Mouse (Mus musculus) liver, embryonic 13.5 days (tissue): ENCODE data around the gene Tpm1. TPM values are rescaled to one million over a fixed set of nuclear protein-coding genes. Genes with fewer than 3 reads are reported as not detected.
A peak's percentile ranks its signal among the peaks of the same experiment; 100 is the strongest.

Experiments used
- ATAC-seq: fragments of 200-750 bp; cut with Nextera tagmentation; 2 replicates; pipeline ENCODE4 v1.8.0; 2017; ENCODE audit warnings: low read depth, mild to moderate bottlenecking, moderate number of reproducible peaks, moderate library complexity
- DNase-seq: peaks from one replicate; pipeline ENCODE4 v3.0.0; 2022
- H3K27ac ChIP-seq: fragments of 300-500 bp; sonication (generic); 2 replicates; pipeline ENCODE4 v1.5.1; 2015; ENCODE audit warnings: moderate library complexity, mild to moderate bottlenecking, inconsistent platforms
- H3K27me3 ChIP-seq: fragments of 300-500 bp; sonication (generic); 2 replicates; pipeline ENCODE4 v1.6.1; 2015; ENCODE audit warnings: mild to moderate bottlenecking, inconsistent platforms
- H3K36me3 ChIP-seq: fragments of 300-500 bp; sonication (generic); 2 replicates; pipeline ENCODE4 v1.6.1; 2015; ENCODE audit warnings: mild to moderate bottlenecking, inconsistent platforms
- H3K4me1 ChIP-seq: fragments of 300-500 bp; sonication (generic); replicated peaks from 2 replicates; pipeline ENCODE4 v1.6.1; 2015; ENCODE audit warnings: inconsistent platforms
- H3K4me2 ChIP-seq: fragments of 300-500 bp; sonication (generic); 2 replicates; pipeline ENCODE4 v1.6.1; 2015; ENCODE audit warnings: inconsistent platforms, mild to moderate bottlenecking, moderate library complexity
- H3K4me3 ChIP-seq: fragments of 300-500 bp; sonication (generic); replicated peaks from 2 replicates; pipeline ENCODE4 v1.5.1; 2015; ENCODE audit warnings: mild to moderate bottlenecking, inconsistent platforms
- H3K9ac ChIP-seq: fragments of 300-500 bp; sonication (generic); 2 replicates; pipeline ENCODE4 v1.6.1; 2015; ENCODE audit warnings: mild to moderate bottlenecking, inconsistent platforms
- H3K9me3 ChIP-seq: fragments of 300-500 bp; sonication (generic); replicated peaks from 2 replicates; pipeline ENCODE4 v1.6.1; 2016; ENCODE audit warnings: inconsistent platforms
- WGBS: fragments of 180-500 bp; shearing (Covaris S2); methylation state at CpG from one replicate; pipeline ENCODE4 v1.1.7; 2015; ENCODE audit not compliant: insufficient replicate concordance; 5-methylcytosine and 5-hydroxymethylcytosine counted together
- polyA plus RNA-seq: library from polyadenylated mRNA; unstranded; fragments of >200 nt; fragmentation: Nextera tagmentation; extraction: Ambion mirVana; gene quantifications from 2 replicates; pipeline ENCODE4 v1.2.1, GENCODE M21; 2015

Gene Tpm1
- polyA plus RNA-seq, 1 experiment from 2014 or later: 168 TPM

- H3K9me3 ChIP-seq: no peaks in the 10 kb centered on the region
- no peaks in the 10 kb centered on the region for H3K36me3 ChIP-seq
- H3K9ac ChIP-seq: no peak overlapping the region
- ATAC-seq (peak; percentile 27), DNase-seq (no peak)
- peaks cover 18% of the 10 kb centered on the region for H3K4me1 ChIP-seq
- 64% methylated on average over 4 of the region's 4 CpGs for WGBS
- H3K27me3 ChIP-seq: no peaks in the 10 kb centered on the region
- H3K4me3 ChIP-seq: no peak overlapping the region
- H3K27ac ChIP-seq: 0 out of 2 replicates have a peak overlapping the region, but pooled peaks have one; percentile 10
- H3K4me2 ChIP-seq: no peak overlapping the region
Observed at GRCm38 (mm10) chr9:67001506-67001905, 47.7 kb downstream of the Tpm1 start.

- no peak overlapping the region for H3K4me2 ChIP-seq
- peak; percentile 68 for DNase-seq
- WGBS: under 1% methylated on average over 6 of the region's 6 CpGs
- H3K36me3 ChIP-seq: no peaks in the 10 kb centered on the region
- 0 out of 2 replicates have a peak overlapping the region, but pooled peaks have one; percentile 10 for H3K27ac ChIP-seq
- H3K9me3 ChIP-seq: no peaks in the 10 kb centered on the region
- no peak overlapping the region for H3K4me3 ChIP-seq
- no peaks in the 10 kb centered on the region for H3K27me3 ChIP-seq
- ATAC-seq: peak; percentile 83
- no peak overlapping the region for H3K9ac ChIP-seq
- H3K4me1 ChIP-seq: peaks cover 16% of the 10 kb centered on the region
Observed at GRCm38 (mm10) chr9:67001050-67001449, 48.2 kb downstream of the Tpm1 start.

- no peaks in the 10 kb centered on the region for H3K27me3 ChIP-seq
- H3K27ac ChIP-seq: no peak overlapping the region
- no peak for ATAC-seq
- no peak for DNase-seq
- no peaks in the 10 kb centered on the region for H3K36me3 ChIP-seq
- H3K9ac ChIP-seq: no peak overlapping the region
- no peak overlapping the region for H3K4me2 ChIP-seq
- H3K4me1 ChIP-seq: peaks cover 6% of the 10 kb centered on the region; the same call in 1 of the 2 replicates
- 89% methylated on average over 8 of the region's 8 CpGs for WGBS
- H3K9me3 ChIP-seq: no peaks in the 10 kb centered on the region
- H3K4me3 ChIP-seq: no peak overlapping the region
Observed at GRCm38 (mm10) chr9:66999698-67000097, 49.5 kb downstream of the Tpm1 start.

GRCm38 (mm10) chr9:66991750-66992410 is 57.3 kb downstream of the Tpm1 start:
- 55% methylated on average over 8 of the region's 8 CpGs for WGBS
- peak overlapping the region; percentile 33 for H3K4me2 ChIP-seq
- no peak for ATAC-seq
- no peaks in the 10 kb centered on the region for H3K36me3 ChIP-seq
- H3K4me3 ChIP-seq: no peak overlapping the region
- no peak for DNase-seq
- no peaks in the 10 kb centered on the region for H3K27me3 ChIP-seq
- no peaks in the 10 kb centered on the region for H3K9me3 ChIP-seq
- peak overlapping the region; percentile 62 for H3K27ac ChIP-seq
- H3K9ac ChIP-seq: peak overlapping the region; percentile 33; the same call in 1 of the 2 replicates
- peaks cover 60% of the 10 kb centered on the region for H3K4me1 ChIP-seq

GRCm38 (mm10) chr9:66991021-66991749 is 58.0 kb downstream of the Tpm1 start:
- H3K9ac ChIP-seq: peak overlapping the region; percentile 40
- peaks cover 67% of the 10 kb centered on the region for H3K4me1 ChIP-seq
- H3K27me3 ChIP-seq: no peaks in the 10 kb centered on the region
- H3K36me3 ChIP-seq: no peaks in the 10 kb centered on the region
- H3K27ac ChIP-seq: peak overlapping the region; percentile 78
- ATAC-seq (no peak), DNase-seq (no peak)
- H3K4me2 ChIP-seq: peak overlapping the region; percentile 33
- 28% methylated on average over 9 of the region's 9 CpGs for WGBS
- H3K9me3 ChIP-seq: no peaks in the 10 kb centered on the region
- no peak overlapping the region for H3K4me3 ChIP-seq

- no peak overlapping the region for H3K4me3 ChIP-seq
- peaks cover 6% of the 10 kb centered on the region; the same call in 1 of the 2 replicates for H3K27me3 ChIP-seq
- ATAC-seq: no peak
- 86% methylated on average over 5 of the region's 5 CpGs for WGBS
- no peak for DNase-seq
- H3K27ac ChIP-seq: peak overlapping the region; percentile 78
- H3K9me3 ChIP-seq: no peaks in the 10 kb centered on the region
- H3K9ac ChIP-seq: no peak overlapping the region
- no peaks in the 10 kb centered on the region for H3K36me3 ChIP-seq
- H3K4me1 ChIP-seq: peaks cover 68% of the 10 kb centered on the region
- peak overlapping the region; percentile 66; the same call in 1 of the 2 replicates for H3K4me2 ChIP-seq
Observed at GRCm38 (mm10) chr9:66990046-66990445, 59.2 kb downstream of the Tpm1 start.

- H3K27ac ChIP-seq: peak overlapping the region; percentile 88; the same call in 1 of the 2 replicates
- H3K4me3 ChIP-seq: peak overlapping the region; percentile 36; the same call in 1 of the 2 replicates
- H3K4me1 ChIP-seq: peaks cover 68% of the 10 kb centered on the region
- WGBS: 72% methylated on average over 6 of the region's 6 CpGs
- H3K4me2 ChIP-seq: peak overlapping the region; percentile 66
- DNase-seq (no peak), ATAC-seq (no peak)
- H3K27me3 ChIP-seq: peaks cover 7% of the 10 kb centered on the region; the same call in 1 of the 2 replicates
- no peaks in the 10 kb centered on the region for H3K9me3 ChIP-seq
- H3K36me3 ChIP-seq: no peaks in the 10 kb centered on the region
- peak overlapping the region; percentile 61; the same call in 1 of the 2 replicates for H3K9ac ChIP-seq
Observed at GRCm38 (mm10) chr9:66989581-66989980, 59.6 kb downstream of the Tpm1 start.

- Histone ChIP-seq H3K4me2 (peak overlapping the region; percentile 66), H3K27ac (peak overlapping the region; percentile 88), H3K4me3 (peak overlapping the region; percentile 36), H3K9ac (peak overlapping the region; percentile 61), H3K4me1 (peaks cover 62% of the 10 kb centered on the region), H3K36me3 (no peaks in the 10 kb centered on the region), H3K27me3 (peaks cover 7% of the 10 kb centered on the region; the same call in 1 of the 2 replicates), H3K9me3 (no peaks in the 10 kb centered on the region)
- DNase-seq (no peak), ATAC-seq (no peak)
- 44% methylated on average over 6 of the region's 6 CpGs for WGBS
Observed at GRCm38 (mm10) chr9:66988888-66989414, 60.3 kb downstream of the Tpm1 start.

GRCm38 (mm10) chr9:66988198-66988887 is 60.9 kb downstream of the Tpm1 start:
- Histone ChIP-seq H3K4me3 (peak overlapping the region; percentile 36), H3K27me3 (peaks cover 7% of the 10 kb centered on the region; the same call in 1 of the 2 replicates), H3K36me3 (no peaks in the 10 kb centered on the region), H3K4me1 (peaks cover 60% of the 10 kb centered on the region), H3K27ac (peak overlapping the region; percentile 88), H3K4me2 (peak overlapping the region; percentile 66), H3K9me3 (no peaks in the 10 kb centered on the region), H3K9ac (peak overlapping the region; percentile 61)
- WGBS: 33% methylated on average over 11 of the region's 11 CpGs
- ATAC-seq (peak; percentile 94), DNase-seq (peak; percentile 55)

- WGBS: 50% methylated on average over 7 of the region's 7 CpGs
- Histone ChIP-seq H3K4me2 (no peak overlapping the region), H3K27ac (no peak overlapping the region), H3K27me3 (peaks cover 7% of the 10 kb centered on the region; the same call in 1 of the 2 replicates), H3K4me1 (peaks cover 46% of the 10 kb centered on the region), H3K36me3 (no peaks in the 10 kb centered on the region), H3K9me3 (no peaks in the 10 kb centered on the region), H3K4me3 (no peak overlapping the region), H3K9ac (no peak overlapping the region)
- DNase-seq (no peak), ATAC-seq (no peak)
Observed at GRCm38 (mm10) chr9:66985377-66985776, 63.8 kb downstream of the Tpm1 start.

- no peaks in the 10 kb centered on the region for H3K9me3 ChIP-seq
- DNase-seq (no peak), ATAC-seq (no peak)
- H3K9ac ChIP-seq: no peak overlapping the region
- no peaks in the 10 kb centered on the region for H3K36me3 ChIP-seq
- WGBS: 73% methylated on average over 7 of the region's 7 CpGs
- no peak overlapping the region for H3K4me3 ChIP-seq
- no peak overlapping the region for H3K4me2 ChIP-seq
- peaks cover 17% of the 10 kb centered on the region for H3K4me1 ChIP-seq
- peaks cover 7% of the 10 kb centered on the region; the same call in 1 of the 2 replicates for H3K27me3 ChIP-seq
- H3K27ac ChIP-seq: no peak overlapping the region
Observed at GRCm38 (mm10) chr9:66982085-66982484, 67.1 kb downstream of the Tpm1 start.
